Mouse (Mus musculus) activated CD4-positive, CD25-positive, alpha-beta regulatory T cell, adult 4 months (primary cell): Measurements from ENCODE around the gene Sv2b. TPM values are rescaled to one million over a fixed set of nuclear protein-coding genes. Genes with fewer than 3 reads are reported as not detected.
"Not testable (repeated sequence)": the region's sequence is repeated elsewhere in the genome, so short reads cannot be mapped to it uniquely, and the experiment has no call there.

ENCODE experiments used
- ATAC-seq: one replicate; pipeline ENCODE4 v1.8.0; 2017
- polyA plus RNA-seq, 2 experiments: library from polyadenylated mRNA; unstranded; fragments of 100-300 nt; shearing (Covaris generic); gene quantifications; one replicate each; pipeline ENCODE4 v1.2.1; 2017

Sv2b gene
- polyA plus RNA-seq, 2 experiments from 2014 or later, result not detected

DNA sequence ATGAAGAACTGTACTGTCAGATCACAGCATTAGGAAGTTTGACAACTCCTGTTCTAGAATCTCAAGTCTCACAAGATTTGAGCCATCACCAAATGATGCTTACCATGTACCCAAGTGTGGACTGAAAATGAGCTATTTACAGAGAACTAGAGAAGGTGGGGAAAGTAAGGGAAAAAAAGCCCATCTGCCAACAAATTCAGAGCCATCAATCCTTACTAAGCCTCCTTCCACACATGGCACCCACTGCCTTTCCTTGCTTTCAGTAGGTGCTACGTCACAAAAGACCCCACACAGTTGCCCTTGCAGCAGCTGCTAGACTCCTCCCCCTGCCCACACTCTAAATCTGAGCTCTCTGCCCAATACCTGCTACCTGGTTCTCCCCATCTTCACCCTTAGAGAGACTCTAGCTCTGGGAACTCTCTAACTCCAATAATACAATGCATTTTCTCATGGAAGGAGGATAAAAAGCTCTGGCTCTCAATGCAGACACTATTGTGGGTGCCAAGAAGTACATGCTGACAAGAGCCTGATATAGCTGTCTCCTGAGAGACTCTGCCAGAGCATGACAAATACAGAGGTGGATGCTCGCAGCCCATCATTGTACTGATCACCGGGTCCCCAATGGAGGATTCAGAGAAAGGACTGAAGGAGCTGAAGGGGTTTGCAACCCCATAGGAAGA is 101.0 kb downstream of the Sv2b start:
- ATAC-seq, result no peak

DNA sequence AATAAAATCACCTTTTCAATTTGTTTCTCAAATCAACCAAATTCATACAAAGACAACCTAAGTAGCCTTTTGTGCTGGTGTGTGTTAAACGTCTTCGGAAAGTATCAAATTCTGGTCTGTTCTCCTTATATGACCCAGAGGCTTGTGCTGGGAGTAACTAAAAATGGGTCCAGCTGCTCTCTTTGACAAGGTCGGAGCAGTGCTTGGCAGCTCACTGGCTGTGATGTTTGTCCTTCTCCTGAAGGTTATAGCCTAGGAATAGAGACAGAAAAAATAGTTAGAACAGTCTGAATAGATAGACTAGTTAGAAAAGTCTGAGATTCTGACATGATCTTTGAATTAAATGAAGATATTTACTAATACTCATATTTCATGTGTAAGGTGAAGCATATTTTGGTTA is 102.4 kb downstream of the Sv2b start:
- no peak for ATAC-seq

- no peak for ATAC-seq
Observed at GRCm38 (mm10) chr7:75205386-75205785, 103.7 kb downstream of the Sv2b start.

- ATAC-seq, result not testable (repeated sequence)
Observed at GRCm38 (mm10) chr7:75194919-75195230, 114.2 kb downstream of the Sv2b start.

GRCm38 (mm10) chr7:75194158-75194918 is 114.7 kb downstream of the Sv2b start:
- no peak for ATAC-seq

- no peak for ATAC-seq
Observed at GRCm38 (mm10) chr7:75190192-75190591, 118.9 kb downstream of the Sv2b start.

DNA sequence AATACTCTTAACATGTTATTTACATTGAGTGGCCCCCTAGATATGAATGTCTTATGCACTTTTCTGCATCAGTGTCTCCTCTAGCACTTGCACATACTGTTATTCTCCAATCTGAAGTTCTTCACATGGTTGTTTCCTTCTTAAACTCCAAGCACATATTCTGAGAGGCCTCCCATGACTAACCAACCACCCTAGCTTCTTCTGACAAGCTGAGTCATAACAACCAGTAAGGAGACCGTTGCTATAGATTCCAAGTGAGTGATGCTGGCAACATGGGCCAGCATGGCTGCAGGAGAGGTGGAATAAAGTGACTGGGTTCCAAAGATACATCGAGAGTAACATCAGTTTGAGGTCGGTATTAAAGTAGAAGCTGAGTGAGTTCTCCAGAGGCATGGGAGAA is 134.0 kb downstream of the Sv2b start:
- no peak for ATAC-seq

- ATAC-seq, result no peak
Observed at GRCm38 (mm10) chr7:75167481-75167880, 141.6 kb downstream of the Sv2b start.

DNA sequence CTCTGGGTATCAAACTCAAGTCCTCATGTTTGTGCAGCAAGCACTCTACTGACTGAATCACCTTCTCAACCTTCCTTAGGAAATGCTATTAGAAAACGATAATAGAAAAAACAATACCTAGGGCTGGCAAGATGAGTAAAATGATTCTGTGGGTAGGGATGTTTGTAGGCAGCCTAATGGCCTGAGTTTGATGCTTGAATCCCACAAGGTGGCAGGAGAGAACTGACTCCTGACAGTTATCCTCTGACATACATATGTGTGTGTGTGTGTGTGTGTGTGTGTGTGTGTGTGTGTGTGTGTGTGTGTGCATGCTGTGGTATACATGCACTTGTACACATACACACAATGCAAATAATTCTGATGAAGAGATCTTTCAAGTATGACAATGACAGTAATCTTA is 161.9 kb downstream of the Sv2b start:
- no peak for ATAC-seq

GRCm38 (mm10) chr7:75142800-75143199 is 166.3 kb downstream of the Sv2b start:
- ATAC-seq, result no peak

- no peak for ATAC-seq
Observed at GRCm38 (mm10) chr7:75141919-75142700, 167.0 kb downstream of the Sv2b start.

DNA sequence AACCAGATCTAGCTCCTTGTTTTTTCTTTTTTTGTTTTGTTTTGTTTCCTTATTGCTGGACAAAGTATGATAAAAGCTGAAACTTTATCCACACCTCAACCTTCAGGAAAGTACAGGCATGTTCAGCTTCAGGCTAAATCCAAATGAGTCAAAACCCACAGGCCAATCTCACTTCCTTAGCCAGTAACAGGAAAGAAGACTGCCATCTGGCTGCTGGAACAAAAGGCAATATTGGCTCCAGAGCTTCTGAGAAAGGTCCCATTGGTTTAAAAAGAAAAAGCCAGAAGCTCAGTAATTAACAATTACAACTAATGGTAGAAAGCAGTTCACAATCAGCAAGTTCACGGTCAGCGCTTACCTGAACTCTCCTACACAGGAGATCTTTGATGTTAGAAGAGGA is 169.8 kb downstream of the Sv2b start:
- ATAC-seq, result no peak

- peak; percentile 19 for ATAC-seq
Observed at GRCm38 (mm10) chr7:75134710-75135617, 174.1 kb downstream of the Sv2b start.

GRCm38 (mm10) chr7:75128036-75128435 is 181.0 kb downstream of the Sv2b start:
- no peak for ATAC-seq

DNA sequence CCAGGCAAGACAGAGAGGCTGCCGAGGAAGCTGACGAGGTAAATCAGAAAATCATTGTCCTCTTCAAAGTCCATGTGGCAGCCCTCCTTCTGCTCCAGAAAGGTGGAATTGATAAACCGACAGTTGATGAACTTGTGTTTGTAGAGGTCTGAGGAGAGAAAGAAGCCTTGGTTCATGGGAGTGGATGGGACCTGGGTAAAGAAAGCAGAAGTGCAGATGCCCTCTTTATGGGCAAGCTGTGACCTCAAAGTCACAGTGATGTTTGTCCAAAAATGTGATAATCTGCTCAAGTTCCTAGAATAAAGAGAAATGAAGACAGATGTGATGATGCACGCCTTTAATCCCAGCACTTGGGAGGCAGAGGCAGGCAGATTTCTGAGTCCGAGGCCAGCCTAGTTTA is 185.0 kb downstream of the Sv2b start:
- ATAC-seq, result no peak

GRCm38 (mm10) chr7:75118022-75118673 is 190.9 kb downstream of the Sv2b start:
- peak; percentile 92 for ATAC-seq

DNA sequence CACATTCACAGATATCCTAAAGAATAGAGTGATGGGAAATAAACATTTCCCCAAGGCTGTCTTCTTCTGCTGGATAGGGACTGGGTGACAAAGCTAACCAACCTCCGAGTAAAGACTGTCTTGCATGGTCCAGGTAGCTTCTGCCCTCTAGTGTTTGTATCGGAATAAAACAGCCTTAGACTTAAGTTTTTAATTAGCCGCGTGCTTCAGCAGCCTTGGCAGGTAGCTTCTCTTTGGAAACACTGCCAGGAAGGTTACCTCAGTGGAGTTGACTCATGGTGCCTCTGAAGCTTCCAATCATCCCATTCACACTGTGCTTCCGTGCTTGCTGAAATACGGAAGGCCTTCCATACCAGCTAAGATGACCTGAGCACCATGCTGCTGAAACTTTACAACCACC is 198.4 kb downstream of the Sv2b start:
- ATAC-seq, result peak; percentile 63

GRCm38 (mm10) chr7:75107441-75107840 is 201.6 kb downstream of the Sv2b start:
- no peak for ATAC-seq

DNA sequence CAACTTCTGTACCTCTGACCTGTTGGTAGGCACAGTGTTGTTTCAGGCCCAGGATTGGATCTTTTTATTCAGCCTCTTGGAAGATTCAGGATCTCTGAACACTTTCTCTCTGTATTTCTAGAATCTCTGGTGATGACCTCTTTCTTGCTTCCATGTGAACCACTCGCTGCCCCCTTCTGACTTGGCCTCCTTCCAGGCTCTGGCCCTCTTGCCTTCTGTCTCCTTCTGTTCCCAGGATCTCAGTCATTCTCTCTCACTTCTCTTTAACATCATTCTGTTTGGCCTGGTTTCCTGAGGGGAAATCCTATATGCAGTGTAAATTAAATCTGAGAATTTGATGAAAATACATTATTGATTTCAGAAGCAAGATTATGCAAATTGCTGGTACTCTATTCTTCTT is 205.2 kb downstream of the Sv2b start:
- no peak for ATAC-seq

DNA sequence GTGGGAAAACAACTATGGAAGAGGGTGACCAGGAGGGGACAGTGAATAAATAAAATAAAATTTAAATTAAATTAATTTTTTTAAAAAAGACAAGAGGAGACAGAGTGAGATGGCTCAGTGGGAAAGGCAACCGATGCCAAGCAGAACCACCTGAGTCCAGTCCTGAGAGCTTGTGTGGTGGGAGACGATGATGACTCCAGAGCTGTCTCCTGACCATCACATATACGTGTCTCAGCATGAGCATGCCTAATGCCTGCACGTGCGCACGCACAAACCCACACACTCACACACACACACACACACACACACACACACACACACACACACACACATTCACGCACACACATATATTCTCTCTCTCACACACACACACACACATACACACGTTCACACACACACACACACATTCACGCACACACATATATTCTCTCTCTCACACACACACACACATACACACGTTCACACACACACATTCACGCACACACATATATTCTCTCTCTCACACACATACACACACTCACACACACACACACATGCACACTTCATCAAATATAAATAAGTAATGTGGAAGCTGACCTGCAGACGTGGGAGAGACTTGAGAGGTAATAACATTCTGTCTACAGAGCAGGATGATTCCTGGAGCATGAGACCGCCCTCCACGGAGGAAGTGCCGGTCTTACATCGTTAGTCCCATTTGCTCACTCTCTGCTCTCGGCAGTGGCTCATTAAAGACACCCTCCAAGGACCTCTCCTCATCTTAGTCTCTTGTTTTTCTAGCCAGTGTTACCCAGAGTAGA is 206.3 kb downstream of the Sv2b start:
- no peak for ATAC-seq

GRCm38 (mm10) chr7:75085473-75085872 is 223.6 kb downstream of the Sv2b start:
- ATAC-seq, result no peak
